Mouse (Mus musculus): Measurements from ENCODE around the gene Ercc6l. TPM values are rescaled to one million over a fixed set of nuclear protein-coding genes. Genes with fewer than 3 reads are reported as not detected.

Ercc6l gene
- total RNA-seq (2012; rRNA removed), result 16.1 and 19.3 TPM in 2 replicates

DNA sequence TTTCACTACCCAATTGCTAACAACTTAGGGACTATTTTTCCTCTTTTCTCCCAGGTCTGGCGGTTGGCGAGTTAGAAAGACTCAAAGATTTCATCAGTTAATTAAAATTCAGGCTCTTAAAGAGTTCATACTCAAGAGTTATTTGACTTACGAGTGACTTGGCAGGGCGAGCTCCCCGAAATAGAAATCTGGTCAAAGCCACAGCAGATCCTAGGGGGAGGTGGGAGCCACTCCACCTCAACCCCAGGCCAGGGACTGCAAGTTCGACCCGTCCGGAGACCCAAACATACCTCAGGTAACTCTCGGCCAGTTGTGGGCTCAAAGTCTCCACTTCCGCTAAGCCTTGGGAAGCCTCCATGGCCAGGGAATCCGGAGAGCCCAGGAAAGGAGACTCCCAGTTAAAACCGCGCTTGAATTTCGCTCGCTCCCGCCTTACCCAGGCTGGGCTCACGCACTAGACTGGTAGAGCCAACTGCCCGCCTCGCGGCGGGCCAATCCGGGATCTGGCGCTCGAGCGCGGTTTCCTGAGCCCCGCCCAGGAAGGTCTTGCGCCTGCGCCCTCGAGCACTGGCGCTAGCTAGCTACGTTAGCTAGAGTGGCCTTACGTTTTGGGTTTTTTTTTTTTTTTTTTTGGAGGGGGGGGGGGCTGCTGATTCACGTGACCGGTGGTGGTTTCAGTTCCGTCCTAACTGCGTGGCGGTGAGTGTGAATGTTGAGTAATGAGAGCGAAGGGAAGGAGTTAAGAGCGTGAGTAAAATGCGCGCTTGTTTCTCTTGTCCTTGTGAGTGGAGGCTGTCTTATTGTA lies at the start of gene Ercc6l:
TSS of gene Ercc6l (minus strand) at position 474 of the 805 bp plus-strand sequence.
- DNase-seq (ENCODE audit: low read depth, low spot score), result peak; percentile 84
- Histone ChIP-seq H3K9ac (ENCODE audit: insufficient read depth, low read depth, low read length, poor library complexity, severe bottlenecking) (peak within 1 kb of the TSS; percentile 95), H3K36me3 (ENCODE audit: control insufficient read depth, insufficient read depth, low read length, poor library complexity, severe bottlenecking) (no peaks in the 10 kb centered on the region), H3K4me3 (ENCODE audit: insufficient read depth in 1 of 2, low read depth in 1 of 2, low read length in 2 of 2, poor library complexity in 1 of 2, severe bottlenecking in 1 of 2) (peak within 1 kb of the TSS; percentile 82 to 93), H3K4me1 (ENCODE audit: control insufficient read depth in 2 of 2, insufficient read depth in 2 of 2, low read length in 2 of 2, poor library complexity in 1 of 2) (no peaks in the 10 kb centered on the region), H3K9me3 (ENCODE audit: control insufficient read depth, insufficient read depth, low read depth, low read length) (no peaks in the 10 kb centered on the region), H3K27ac (ENCODE audit: insufficient read depth, low read depth, low read length, poor library complexity, severe bottlenecking) (peak within 1 kb of the TSS; percentile 82)
- in situ Hi-C loops (cut with MboI; ENCODE audit: low sequenced_read_pairs in 2 of 2, unreplicated experiment in 2 of 2), result no loop called here
- TF ChIP-seq HCFC1 (IDR thresholded peaks at IDR 0.05; ENCODE audit: borderline replicate concordance, insufficient read depth, low read length), result peak; percentile 82
- TF ChIP-seq CHD2 (IDR thresholded peaks at IDR 0.05; ENCODE audit: low read depth, low read length), result no peak
- TF ChIP-seq ZC3H11A (IDR thresholded peaks at IDR 0.05; ENCODE audit: borderline replicate concordance, low read depth, low read length), result no peak
- no peak for TF ChIP-seq MAFK (IDR thresholded peaks at IDR 0.05; ENCODE audit: insufficient read depth, low read depth, low read length)
- peak; percentile 99 for TF ChIP-seq ZNF384 (IDR thresholded peaks at IDR 0.05; ENCODE audit: low read depth, low read length)

DNA sequence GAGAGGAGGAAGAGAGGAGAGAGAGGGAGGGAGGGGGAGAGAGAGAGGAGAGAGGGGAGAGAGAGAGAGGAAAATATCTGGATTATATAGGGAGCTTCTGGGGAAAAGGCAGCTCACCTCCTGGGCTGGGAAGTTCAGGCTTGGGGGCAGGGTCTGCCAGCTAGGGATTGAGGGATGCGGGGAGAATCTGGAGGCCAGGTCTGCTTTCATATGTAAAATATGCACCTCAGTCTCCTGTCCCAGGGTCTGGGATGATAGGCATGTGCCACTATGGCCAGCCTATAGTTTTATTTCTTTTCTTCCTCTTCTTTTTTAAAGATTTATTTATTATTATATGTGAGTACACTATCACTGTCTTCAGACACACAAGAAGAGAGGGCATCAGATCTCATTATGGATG lies 33.9 kb upstream of the Ercc6l start:
- Histone ChIP-seq H3K4me3 (ENCODE audit: insufficient read depth in 1 of 2, low read depth in 1 of 2, low read length in 2 of 2, poor library complexity in 1 of 2, severe bottlenecking in 1 of 2) (no peak overlapping the region; a peak in 1 of 4 replicates), H3K4me1 (ENCODE audit: control insufficient read depth in 2 of 2, insufficient read depth in 2 of 2, low read length in 2 of 2, poor library complexity in 1 of 2) (peaks cover 0 to 6% of the 10 kb centered on the region in 2 experiments; a peak in 2 of 4 replicates), H3K9me3 (ENCODE audit: control insufficient read depth, insufficient read depth, low read depth, low read length) (no peaks in the 10 kb centered on the region), H3K27ac (ENCODE audit: insufficient read depth, low read depth, low read length, poor library complexity, severe bottlenecking) (peak overlapping the region; percentile 81; the same call in 1 of the 2 replicates), H3K36me3 (ENCODE audit: control insufficient read depth, insufficient read depth, low read length, poor library complexity, severe bottlenecking) (peaks cover 22% of the 10 kb centered on the region), H3K9ac (ENCODE audit: insufficient read depth, low read depth, low read length, poor library complexity, severe bottlenecking) (no peak overlapping the region; the same call in 1 of the 2 replicates)
- in situ Hi-C loops (cut with MboI; ENCODE audit: low sequenced_read_pairs in 2 of 2, unreplicated experiment in 2 of 2), result no loop called here
- TF ChIP-seq CHD2 (IDR thresholded peaks at IDR 0.05; ENCODE audit: low read depth, low read length), result no peak
- TF ChIP-seq ZNF384 (IDR thresholded peaks at IDR 0.05; ENCODE audit: low read depth, low read length), result no peak
- no peak for TF ChIP-seq MAFK (IDR thresholded peaks at IDR 0.05; ENCODE audit: insufficient read depth, low read depth, low read length)
- TF ChIP-seq ZC3H11A (IDR thresholded peaks at IDR 0.05; ENCODE audit: borderline replicate concordance, low read depth, low read length), result no peak
- no peak for TF ChIP-seq HCFC1 (IDR thresholded peaks at IDR 0.05; ENCODE audit: borderline replicate concordance, insufficient read depth, low read length)
- DNase-seq (ENCODE audit: low read depth, low spot score), result no peak

DNA sequence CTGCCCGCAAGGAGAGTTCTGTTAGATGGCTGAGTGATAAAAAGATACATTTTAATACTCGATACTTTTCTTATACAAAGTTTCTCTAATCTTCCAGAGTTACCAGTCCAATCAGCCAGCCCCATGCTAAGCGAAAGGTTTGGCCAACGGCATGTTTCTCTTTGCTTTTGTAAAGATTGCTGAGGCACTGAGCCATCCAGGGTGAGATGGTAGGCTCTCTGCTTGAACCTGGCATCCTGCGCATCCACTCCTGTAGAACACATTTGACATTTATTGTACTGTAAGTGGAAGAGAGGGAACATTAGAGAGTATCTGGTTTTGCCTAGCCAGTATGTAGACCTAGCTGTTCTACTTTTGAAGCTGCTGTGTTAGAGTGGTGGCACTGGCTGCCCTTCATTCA lies 32.7 kb upstream of the Ercc6l start:
- Histone ChIP-seq H3K4me1 (ENCODE audit: control insufficient read depth in 2 of 2, insufficient read depth in 2 of 2, low read length in 2 of 2, poor library complexity in 1 of 2) (peaks cover 0 to 6% of the 10 kb centered on the region in 2 experiments; a peak in 2 of 4 replicates), H3K9me3 (ENCODE audit: control insufficient read depth, insufficient read depth, low read depth, low read length) (no peaks in the 10 kb centered on the region), H3K36me3 (ENCODE audit: control insufficient read depth, insufficient read depth, low read length, poor library complexity, severe bottlenecking) (peaks cover 29% of the 10 kb centered on the region), H3K27ac (ENCODE audit: insufficient read depth, low read depth, low read length, poor library complexity, severe bottlenecking) (no peak overlapping the region; the same call in 1 of the 2 replicates), H3K9ac (ENCODE audit: insufficient read depth, low read depth, low read length, poor library complexity, severe bottlenecking) (peak overlapping the region; percentile 57; the same call in 1 of the 2 replicates), H3K4me3 (ENCODE audit: insufficient read depth in 1 of 2, low read depth in 1 of 2, low read length in 2 of 2, poor library complexity in 1 of 2, severe bottlenecking in 1 of 2) (peak overlapping the region; percentile 21 to 82; a peak in 2 of 4 replicates)
- in situ Hi-C loops (cut with MboI; ENCODE audit: low sequenced_read_pairs in 2 of 2, unreplicated experiment in 2 of 2), result no loop called here
- TF ChIP-seq ZNF384 (IDR thresholded peaks at IDR 0.05; ENCODE audit: low read depth, low read length) (no peak), CHD2 (IDR thresholded peaks at IDR 0.05; ENCODE audit: low read depth, low read length) (no peak), ZC3H11A (IDR thresholded peaks at IDR 0.05; ENCODE audit: borderline replicate concordance, low read depth, low read length) (no peak), MAFK (IDR thresholded peaks at IDR 0.05; ENCODE audit: insufficient read depth, low read depth, low read length) (no peak), HCFC1 (IDR thresholded peaks at IDR 0.05; ENCODE audit: borderline replicate concordance, insufficient read depth, low read length) (no peak)
- DNase-seq (ENCODE audit: low read depth, low spot score), result no peak

DNA sequence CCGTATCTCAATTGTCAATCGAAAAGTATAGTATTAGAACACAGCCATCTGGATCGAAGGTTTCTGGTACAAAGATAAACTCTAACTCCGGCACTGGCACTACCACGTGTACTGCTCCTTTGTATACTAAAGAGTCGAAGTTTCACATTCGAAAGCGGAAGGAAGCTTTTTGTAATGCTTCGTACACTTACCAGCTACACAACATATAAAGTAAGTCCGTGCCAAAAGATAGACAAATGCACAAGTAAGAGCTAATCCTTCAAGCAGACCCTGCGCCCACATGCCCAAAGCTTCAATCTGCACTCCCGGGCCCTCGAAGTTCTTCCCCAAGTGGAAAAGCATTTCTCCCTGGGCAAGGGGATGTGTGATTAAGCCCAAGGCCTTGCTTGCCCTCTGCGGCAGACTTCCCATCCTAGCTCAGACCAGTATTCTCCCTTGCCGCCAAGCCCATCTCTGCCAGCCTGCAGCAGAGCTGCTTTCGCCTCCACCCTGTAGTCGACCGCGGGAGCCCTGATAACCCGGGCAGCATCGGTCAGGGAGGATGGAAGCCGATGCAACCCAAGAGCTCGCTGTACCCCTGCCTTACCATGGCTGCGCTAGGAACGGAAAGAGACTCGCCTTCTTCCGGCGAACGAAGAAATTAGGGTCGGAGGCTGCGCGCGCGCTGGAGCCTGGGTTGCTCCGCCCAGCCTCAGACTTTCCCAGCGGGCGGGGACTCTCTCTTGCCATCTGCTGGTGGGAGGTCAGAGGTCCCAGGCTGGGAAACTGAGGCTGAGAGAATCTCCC lies 32.0 kb upstream of the Ercc6l start, which contains the start of gene Rps4x:
TSS of gene Rps4x (minus strand) at position 683 of the 786 bp plus-strand sequence.
- Histone ChIP-seq H3K9me3 (ENCODE audit: control insufficient read depth, insufficient read depth, low read depth, low read length) (no peaks in the 10 kb centered on the region), H3K27ac (ENCODE audit: insufficient read depth, low read depth, low read length, poor library complexity, severe bottlenecking) (peak within 1 kb of the TSS; percentile 86), H3K36me3 (ENCODE audit: control insufficient read depth, insufficient read depth, low read length, poor library complexity, severe bottlenecking) (peaks cover 34% of the 10 kb centered on the region), H3K4me1 (ENCODE audit: control insufficient read depth in 2 of 2, insufficient read depth in 2 of 2, low read length in 2 of 2, poor library complexity in 1 of 2) (peaks cover 0 to 6% of the 10 kb centered on the region in 2 experiments; a peak in 2 of 4 replicates), H3K9ac (ENCODE audit: insufficient read depth, low read depth, low read length, poor library complexity, severe bottlenecking) (peak within 1 kb of the TSS; percentile 99), H3K4me3 (ENCODE audit: insufficient read depth in 1 of 2, low read depth in 1 of 2, low read length in 2 of 2, poor library complexity in 1 of 2, severe bottlenecking in 1 of 2) (peak within 1 kb of the TSS; percentile 74 to 82)
- in situ Hi-C loops (cut with MboI; ENCODE audit: low sequenced_read_pairs in 2 of 2, unreplicated experiment in 2 of 2), result no loop called here
- DNase-seq (ENCODE audit: low read depth, low spot score), result peak; percentile 51
- TF ChIP-seq MAFK (IDR thresholded peaks at IDR 0.05; ENCODE audit: insufficient read depth, low read depth, low read length), result no peak
- 0 out of 2 replicates have a peak, but pooled peaks have one; percentile 27 for TF ChIP-seq HCFC1 (IDR thresholded peaks at IDR 0.05; ENCODE audit: borderline replicate concordance, insufficient read depth, low read length)
